Mouse (Mus musculus): ENCODE data around the gene Lemd1.

- TF ChIP-seq POLR2A (IDR thresholded peaks at IDR 0.05; ENCODE audit: insufficient read depth, low read depth, low read length), result no peak
- TF ChIP-seq CTCF (IDR thresholded peaks at IDR 0.05; ENCODE audit: insufficient read depth, low read depth, low read length), result no peak
Measured at GRCm38 (mm10) chr1:132193806-132194205, 2.6 kb downstream of the Lemd1 start.
